Mouse (Mus musculus) liver, postnatal 0 days (tissue): ENCODE data around the gene Skp1a.

Experiments used
- CTCF ChIP-seq: sonication (generic); IDR thresholded peaks from 2 replicates; pipeline ENCODE4 v1.5.1; 2016; ENCODE audit warnings: antibody characterized with exemption, low read depth
- EP300 ChIP-seq: IDR thresholded peaks from 2 replicates; pipeline ENCODE4 v1.6.1; 2016; ENCODE audit warnings: antibody characterized with exemption, low read depth, mild to moderate bottlenecking

DNA sequence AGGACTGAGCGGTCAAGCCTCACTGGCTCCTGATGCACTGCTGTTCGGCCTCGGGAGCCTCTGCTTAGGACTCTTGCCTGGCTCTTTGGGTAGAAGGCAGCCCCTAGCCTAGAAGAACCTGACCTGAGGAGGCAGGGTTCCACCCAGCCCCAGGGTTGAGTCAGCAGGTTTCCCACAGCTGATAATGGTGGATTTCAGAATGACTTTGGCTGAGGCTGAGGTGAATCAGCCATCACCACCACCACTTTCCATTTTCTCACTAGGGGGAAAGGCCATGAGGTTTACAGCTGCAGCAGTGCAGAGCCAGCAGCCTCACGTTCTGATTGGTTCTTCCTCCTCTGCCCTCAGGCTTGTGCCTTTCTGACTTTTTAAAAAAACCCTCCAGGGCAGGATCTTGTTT is 29.1 kb downstream of the Skp1a start:
- TF ChIP-seq CTCF (no peak), EP300 (no peak)
